Comparison of ENCODE assay signal across 1 mouse cellular context in genomic region chr7:103861531-103861930, GRCm38 (mm10).
TF ChIP-seq lines count a peak whose summit lies in the region.

No protein-coding gene starts in this region.

TF ChIP-seq in MEL, 35 proteins besides CTCF, POLR2A, EP300 and RAD21:
- TF ChIP-seq TCF12 (IDR thresholded peaks at IDR 0.05; ENCODE audit: low read depth, low read length) (peak; percentile 30; the same call in 1 of the 2 replicates), ETS1 (IDR thresholded peaks at IDR 0.05; ENCODE audit: low read depth, low read length) (peak; percentile 76), ZC3H11A (IDR thresholded peaks at IDR 0.05; ENCODE audit: low read depth, low read length) (no peak), TBP (IDR thresholded peaks at IDR 0.05; ENCODE audit: low read depth, low read length) (0 out of 2 replicates have a peak, but pooled peaks have one; percentile 29), RCOR1 (IDR thresholded peaks at IDR 0.05; ENCODE audit: low read depth, low read length) (0 out of 2 replicates have a peak, but pooled peaks have one; percentile 25), ELF1 (IDR thresholded peaks at IDR 0.05; ENCODE audit: low read depth, low read length) (0 out of 2 replicates have a peak, but pooled peaks have one; percentile 17), MAZ (IDR thresholded peaks at IDR 0.05; ENCODE audit: low read depth, low read length) (no peak), GATA1 (IDR thresholded peaks at IDR 0.05; ENCODE audit: low read depth, low read length) (peak; percentile 75), CHD1 (IDR thresholded peaks at IDR 0.05; ENCODE audit: low read depth, low read length) (no peak)
TF ChIP-seq in MEL: peak in this region for 6.
